Mouse (Mus musculus): ENCODE data around the gene 6330403K07Rik. TPM values are rescaled to one million over a fixed set of nuclear protein-coding genes. Genes with fewer than 3 reads are reported as not detected.

6330403K07Rik gene
- total RNA-seq (2021), result 100 to 1,000 TPM; 169 to 174 TPM
- long read RNA-seq, transcript 6330403K07Rik-201 (2 exons, 1,494 nt), result major isoform, 163 of 172 reads
- long read RNA-seq, partial matches to known transcripts, result 0 of 172 reads
- long read RNA-seq, other reads (novel, unspliced or antisense), result 9 of 172 reads

DNA sequence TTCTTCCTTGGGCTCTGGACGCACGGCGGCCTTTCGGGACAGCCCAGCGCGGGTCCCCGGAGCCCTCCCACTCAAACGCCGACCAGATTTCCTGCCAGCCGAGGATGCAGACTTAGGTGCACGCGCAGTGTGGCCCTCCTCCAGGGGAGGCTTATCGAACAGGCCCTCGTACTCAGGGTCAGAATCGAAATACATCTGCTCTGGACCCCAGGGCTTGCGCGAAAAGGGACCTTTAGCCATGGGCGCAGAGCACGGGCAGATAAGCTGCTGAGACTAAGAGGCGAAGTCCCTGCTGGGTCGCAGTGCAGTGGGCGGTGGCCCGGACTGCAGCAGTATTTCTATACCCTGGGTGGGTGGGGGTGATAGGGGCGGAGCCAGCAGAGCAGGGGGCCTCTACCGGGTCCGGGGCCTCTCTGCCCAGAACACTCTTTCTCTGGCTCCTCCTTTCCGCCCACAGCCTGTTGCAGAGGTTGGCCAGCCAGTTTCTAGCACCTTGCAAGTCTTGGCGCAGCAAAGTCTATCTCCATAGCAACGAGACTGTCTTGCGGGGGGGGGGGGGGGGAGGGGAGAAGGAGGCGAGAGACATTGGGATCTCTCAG is at the start of gene 6330403K07Rik:
6330403K07Rik (minus strand) TSS at position 351 of the 599 bp plus-strand sequence.
- DNase-seq (ENCODE audit: low spot score in 2 of 2), result peak; percentile 61 to 63

DNA sequence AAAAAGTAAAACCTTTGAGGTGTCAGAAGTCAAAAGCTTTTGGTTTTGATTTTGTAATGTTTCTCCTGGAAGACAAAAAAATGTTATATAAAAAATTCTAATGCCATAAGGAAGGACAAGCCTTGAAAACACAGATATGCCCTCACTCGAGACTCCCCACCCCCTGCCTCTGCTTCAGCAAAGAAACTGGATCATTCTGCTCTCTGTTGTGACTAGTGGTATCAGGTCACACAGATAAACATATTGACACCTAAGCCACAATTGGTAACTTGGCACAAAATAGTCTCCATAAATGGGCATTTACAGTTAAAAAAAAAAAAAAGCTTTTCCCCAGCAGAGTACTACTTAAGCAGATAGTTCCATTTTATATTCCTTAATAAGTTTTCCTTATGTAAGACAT is 43.0 kb upstream of the 6330403K07Rik start:
- DNase-seq (ENCODE audit: low spot score in 2 of 2), result no peak

DNA sequence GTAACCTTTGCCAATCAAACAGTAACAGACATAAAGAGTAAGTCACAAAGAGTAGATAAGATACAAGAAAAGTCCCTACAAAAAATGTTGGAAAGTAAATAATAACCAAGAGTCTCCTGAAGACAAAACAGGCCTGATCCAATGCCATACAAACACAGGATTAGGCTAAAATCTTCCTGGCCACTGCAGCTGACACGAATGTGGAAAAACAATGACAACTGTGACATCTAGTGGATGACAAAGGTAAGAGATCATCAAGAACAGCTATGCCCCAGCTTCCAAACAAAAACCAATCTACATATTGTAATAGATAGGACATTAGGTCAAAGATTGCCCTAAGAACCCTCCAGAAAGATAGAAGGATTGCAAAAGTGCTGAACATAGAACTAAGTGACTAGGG is 19.2 kb upstream of the 6330403K07Rik start:
- peak in 1 of 2 experiments; percentile 30 for DNase-seq (ENCODE audit: low spot score in 2 of 2)

DNA sequence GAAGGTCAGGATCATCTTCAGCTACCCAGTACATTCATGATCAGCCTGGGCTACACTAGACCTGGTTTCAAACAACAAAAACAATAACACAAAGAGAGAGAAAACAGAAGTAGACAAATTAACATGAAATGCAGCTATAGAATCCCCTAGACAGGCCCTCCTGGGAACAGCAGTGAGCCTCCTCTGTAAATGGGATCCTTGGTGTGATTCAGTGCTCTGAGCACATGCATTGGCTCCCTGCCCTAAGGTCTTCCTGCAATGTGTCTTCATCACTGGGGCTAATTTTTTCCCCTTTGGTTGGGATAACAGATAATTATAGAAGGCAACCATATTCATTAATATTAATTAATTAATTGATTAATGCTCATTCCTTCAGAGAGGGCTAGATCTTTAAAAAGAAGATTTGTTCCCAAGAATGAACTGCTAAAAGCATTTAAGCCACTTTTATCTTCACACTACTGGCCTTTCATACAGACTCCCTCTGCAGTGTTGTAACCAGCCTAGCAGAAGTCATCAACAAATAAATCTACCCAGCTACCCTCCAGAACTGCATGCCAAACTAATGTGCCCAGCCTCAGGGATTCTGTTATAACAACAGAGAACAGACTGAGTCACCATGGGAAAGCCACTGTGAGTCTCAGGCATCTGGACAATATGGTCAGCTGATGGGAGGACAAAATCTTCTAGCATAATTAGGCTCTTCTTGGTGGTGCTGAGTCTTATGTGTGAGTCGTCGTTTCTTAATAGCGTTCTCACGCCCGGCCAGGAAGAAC is 6.4 kb upstream of the 6330403K07Rik start:
- no peak for DNase-seq (ENCODE audit: low spot score in 2 of 2)

DNA sequence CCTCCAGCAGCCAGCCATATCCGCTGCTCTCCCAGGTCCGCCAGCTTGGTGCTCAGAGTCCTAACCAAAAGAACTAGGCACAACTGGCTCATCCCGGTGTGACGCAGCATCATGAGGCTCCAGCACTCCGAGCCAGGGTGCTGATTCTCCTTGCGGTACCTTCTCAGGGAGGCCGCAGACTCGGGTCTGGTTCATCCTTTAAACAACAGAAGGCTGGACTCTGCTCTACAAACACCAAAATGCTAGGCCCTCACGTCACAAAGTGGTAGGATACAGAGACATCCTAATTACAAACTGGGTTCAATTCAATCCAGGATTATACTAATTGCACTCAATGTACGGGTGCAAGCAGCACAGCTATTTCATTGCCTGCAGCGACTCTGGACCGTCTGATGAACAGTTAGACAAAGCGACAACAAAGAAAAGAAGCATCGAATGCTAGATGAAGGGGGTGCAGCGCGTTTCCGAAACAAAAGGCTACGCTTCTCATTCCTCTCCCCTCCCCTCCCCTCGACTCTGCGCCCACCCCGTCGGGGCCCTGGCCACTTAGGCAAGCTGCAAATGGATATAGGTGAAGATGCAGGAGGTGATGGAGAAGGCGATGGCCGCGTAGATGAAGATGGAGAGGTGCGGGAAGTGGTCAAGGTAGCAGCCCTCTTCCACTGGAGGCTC is 686 bp downstream of the 6330403K07Rik start:
- DNase-seq (ENCODE audit: low spot score in 2 of 2), result peak; percentile 40 to 41

DNA sequence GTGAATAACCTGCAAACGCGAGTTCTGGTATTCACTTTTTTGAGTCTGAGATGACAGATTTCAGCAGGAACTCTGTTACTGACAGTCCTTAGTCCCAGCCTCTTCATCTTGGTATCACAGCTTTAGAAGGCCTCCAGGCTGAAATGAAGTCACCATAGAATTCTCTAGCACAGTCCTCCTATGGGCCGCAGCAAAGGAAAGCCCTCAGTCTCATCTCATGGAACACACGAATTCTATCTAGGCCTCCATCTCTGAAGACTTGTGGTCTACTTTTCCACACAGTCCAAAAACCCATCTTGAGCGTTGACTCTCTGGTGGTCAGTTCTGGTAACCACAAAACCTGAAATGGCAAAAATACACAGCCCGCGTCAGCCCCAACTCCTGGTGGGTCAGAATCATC is 1.2 kb downstream of the 6330403K07Rik start:
- DNase-seq (ENCODE audit: low spot score in 2 of 2), result no peak

DNA sequence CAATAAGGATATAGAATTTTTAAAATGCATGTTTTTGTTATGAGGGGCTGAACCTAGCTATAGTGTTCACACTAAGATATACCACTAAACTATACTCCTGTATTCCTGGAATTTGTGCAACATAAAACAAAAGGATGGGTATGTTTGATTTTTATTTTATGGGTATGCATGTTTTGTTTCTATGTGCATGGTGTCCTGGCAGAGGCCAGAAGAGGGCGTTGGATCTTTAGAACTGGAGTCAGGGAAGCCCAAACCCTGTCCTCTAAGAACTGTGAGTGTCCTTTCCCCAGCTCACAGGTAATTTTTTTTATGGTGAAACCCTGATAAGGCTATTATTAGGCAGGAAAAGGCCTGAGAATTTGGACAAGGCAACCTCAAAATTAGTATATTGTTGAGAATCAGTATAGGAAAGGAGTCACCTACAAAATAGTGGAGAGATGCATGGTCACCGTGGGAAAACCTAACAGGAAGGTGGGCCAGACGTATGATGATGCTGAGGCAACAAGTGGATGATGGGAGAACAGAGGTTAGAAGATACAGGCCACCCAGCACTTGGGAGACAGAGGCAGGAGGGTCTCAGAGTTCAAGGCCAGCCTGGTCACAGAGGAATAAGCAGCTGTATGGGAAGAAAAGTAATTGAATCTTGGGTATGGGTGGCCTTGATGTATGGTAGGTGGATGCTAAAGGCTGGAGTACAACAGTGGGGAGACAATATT is 3.8 kb downstream of the 6330403K07Rik start:
- no peak for DNase-seq (ENCODE audit: low spot score in 2 of 2)

DNA sequence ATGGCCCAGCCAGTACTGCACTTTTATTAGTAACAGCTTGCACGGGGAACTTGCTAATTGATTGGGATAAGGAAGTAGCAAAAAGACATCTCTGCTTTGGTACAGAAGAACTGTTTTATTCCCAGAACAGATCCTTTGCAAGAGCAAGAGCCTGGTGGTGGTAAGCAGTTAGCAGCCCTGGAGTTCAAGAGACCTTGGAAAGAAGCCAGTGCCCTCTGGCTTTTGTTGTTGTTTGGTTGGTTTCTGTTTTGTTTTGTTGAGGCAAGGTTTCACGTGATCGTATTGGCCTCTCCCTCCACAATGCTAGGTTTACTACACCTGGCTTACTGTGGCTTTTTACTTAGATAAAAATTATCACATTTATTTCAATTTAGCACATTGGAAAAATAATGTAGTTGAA is 5.0 kb downstream of the 6330403K07Rik start:
- DNase-seq (ENCODE audit: low spot score in 2 of 2), result no peak

DNA sequence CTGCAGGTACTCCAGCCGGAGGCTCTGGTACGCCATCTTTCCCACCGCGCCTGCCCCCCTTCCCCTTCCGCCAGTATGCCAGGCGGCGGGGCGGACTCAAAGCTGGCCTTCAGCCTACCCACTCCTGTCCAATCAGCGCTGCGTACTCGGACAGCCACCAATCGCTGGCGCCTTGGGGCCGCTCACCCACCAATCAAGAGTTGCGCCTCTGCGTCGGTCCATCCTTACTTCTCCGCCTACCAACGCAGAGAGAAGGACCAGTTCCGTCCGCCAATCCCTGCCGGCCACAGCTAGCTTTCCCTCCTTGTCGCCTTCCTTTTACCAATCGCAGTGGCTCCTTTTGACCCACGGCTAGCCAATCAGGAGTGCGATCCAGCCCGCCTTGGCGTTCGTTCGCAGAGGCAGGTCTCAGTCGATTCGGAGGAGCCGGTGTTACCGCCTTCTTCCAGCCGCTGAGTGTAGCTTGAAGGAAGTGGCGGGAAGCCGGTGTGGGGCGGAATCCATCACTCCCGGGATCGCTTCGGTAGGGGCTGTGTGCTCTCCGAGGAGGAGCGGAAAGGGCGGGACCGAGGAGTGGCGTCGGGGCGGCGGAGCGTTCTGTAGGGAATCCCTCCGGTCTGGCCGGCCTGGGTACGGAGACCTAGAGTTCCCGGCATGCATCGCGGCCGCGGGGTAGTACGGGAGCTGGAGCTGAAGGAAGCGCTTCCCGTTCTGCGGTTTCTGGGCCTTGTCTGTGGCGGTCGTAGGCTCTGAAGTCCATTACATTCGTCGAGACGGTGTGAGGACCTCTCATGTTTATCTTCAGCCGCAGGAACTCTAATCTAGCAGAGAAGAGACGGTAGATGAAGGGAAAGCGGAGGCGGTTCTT is 13.9 kb downstream of the 6330403K07Rik start, which contains the start of the genes Mis12 and Derl2:
Mis12 (plus strand) TSS at position 411 of the 868 bp plus-strand sequence.
Derl2 (minus strand) TSS at position 641 of the 868 bp plus-strand sequence.
- DNase-seq (ENCODE audit: low spot score in 2 of 2), result peak; percentile 97 to 98

DNA sequence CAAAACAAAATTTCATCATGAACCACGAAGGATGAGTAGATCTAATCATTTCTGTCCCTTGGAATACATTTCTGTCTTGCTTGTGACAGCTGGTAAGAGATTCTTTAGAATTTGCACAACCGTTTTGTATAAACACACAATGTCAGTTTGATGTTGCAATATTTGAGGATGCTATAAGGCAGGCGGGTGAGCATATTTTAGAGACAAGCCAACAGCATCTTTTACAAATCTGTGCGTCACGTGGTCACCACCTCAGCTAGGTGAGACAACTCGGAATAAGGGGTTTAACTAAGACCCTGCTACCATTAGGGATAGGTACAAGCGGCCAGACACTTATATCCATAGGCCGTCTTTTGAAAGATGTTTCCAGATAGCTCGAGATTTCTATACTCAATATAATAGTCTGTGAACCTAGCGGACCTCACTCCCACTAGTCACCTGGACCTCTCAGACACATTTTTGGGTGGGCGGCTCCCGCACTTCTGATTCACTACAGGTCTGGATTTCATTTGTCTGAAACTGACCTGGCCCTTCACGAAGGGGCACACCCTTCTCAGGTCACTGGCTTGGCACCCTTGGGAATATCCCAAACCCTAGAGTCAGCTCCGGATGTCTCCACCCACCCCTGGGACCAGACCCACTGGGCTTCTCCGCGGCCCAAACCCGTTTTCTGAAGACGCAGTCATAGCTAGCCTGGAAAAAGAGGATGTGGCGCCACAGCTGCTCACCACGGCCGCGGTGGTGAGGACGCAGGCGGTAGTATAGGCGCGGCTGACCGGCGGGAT is 14.7 kb downstream of the 6330403K07Rik start:
- no peak for DNase-seq (ENCODE audit: low spot score in 2 of 2)

DNA sequence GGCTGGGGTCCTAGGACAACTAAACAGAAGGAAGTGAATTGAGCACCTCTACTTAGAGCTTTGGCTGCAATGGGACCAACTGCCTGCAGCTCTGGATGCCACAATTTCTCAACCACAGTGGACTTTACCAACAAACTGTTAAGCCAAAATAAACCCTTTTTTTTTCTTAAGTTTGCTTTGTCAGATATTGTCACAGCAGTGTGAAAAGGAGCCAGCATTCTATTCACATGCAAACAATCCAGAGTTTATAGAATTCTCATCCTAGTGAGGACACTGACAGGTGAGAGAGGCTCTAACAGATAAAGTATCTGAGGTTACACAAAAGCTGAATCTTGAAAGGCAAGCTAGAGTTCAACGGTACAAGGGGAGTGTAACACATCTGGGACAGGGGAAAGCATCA is 16.3 kb downstream of the 6330403K07Rik start:
- no peak for DNase-seq (ENCODE audit: low spot score in 2 of 2)

DNA sequence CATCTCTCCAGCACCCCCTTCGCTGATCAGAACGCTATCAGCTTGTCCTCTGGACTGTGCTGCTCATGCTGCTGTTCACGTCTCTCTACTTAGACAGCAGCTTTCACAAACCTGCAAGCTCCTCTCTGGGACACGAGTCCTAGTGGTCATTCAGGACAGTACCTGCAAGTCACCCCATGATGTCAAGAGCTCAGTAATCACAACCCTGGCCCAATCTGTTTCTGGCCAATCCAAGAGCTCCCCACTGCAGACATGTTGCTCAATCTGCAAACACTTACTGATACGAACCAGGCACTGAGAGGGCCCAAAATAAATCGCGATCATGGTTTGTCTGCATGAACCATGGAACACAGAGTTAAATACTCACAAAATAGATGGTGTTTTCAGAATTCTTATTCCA is 20.6 kb downstream of the 6330403K07Rik start:
- DNase-seq (ENCODE audit: low spot score in 2 of 2), result no peak

DNA sequence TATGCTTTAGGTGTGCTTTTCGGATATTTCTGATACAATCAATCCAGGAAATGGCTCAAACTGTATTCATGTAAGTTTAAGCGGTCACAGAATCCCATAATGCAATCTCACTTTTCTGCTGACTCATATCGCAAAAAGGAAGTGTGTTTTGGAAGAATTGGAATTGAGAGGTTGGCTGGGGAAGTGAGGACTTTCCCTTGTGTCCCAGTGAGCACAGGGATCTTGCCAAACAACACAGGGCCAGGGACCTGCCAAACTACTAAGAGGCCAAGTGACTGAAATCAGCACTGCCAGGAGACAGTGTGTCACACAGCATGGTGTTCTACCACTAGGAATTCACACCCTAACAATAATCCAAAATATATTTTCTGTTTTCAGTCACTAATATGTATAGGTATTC is 25.0 kb downstream of the 6330403K07Rik start:
- DNase-seq (ENCODE audit: low spot score in 2 of 2), result no peak

DNA sequence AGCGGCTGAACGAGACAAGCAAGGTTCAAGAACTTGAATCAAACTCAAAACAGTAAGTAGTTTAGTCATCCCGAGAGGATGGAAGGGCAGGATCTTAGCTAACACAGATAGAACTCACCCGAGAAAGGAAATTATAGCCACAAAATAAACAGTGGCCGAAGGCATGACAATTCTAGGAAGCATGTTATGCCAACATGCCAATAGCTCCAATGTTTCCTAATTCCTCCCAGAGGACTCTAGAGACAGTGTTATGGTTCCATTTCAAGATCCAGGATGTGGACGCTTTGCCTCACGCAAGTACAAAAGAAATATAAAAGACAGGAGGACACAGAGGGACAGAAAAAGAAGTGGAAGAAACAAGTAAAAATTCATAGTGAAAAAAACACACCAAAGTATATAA is 25.5 kb downstream of the 6330403K07Rik start:
- DNase-seq (ENCODE audit: low spot score in 2 of 2), result no peak

DNA sequence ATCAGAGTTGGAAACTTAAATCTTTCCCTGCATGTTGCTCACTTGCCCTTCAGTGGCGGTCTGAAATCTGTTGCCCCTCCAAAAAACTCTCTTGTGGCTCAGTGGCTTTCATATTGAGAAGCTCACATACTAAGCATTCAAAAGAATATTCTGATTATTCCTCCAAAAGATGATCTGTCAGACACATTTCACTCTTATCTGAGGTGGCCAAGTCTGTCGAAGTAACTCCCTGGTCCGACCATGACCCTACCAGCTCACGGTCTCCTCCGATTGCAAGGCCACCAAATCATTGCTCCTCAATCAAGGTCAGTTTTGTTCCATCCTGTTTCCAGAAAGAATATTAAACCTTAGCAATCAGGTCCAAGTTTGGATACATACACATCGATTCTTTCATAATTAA is 26.3 kb downstream of the 6330403K07Rik start:
- DNase-seq (ENCODE audit: low spot score in 2 of 2), result no peak

DNA sequence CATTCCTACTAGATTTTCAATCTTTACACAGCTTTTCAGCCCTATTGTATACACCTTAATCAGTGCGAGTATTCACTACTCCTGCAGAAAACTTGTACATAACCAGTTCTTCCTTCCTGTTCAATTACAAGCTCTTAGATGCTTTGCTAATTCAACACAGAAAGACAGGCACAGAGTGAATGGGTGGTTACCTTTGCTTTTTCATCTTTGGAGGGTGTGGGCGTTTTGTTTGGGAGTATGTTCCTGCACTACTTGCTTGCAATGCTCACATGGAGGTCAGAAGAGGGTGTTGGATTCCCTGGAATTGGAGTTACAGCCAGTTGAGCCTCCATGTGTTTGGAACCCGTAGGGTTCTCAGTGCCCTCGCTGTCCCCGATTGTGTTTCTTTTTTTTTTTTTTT is 28.3 kb downstream of the 6330403K07Rik start:
- no peak for DNase-seq (ENCODE audit: low spot score in 2 of 2)

DNA sequence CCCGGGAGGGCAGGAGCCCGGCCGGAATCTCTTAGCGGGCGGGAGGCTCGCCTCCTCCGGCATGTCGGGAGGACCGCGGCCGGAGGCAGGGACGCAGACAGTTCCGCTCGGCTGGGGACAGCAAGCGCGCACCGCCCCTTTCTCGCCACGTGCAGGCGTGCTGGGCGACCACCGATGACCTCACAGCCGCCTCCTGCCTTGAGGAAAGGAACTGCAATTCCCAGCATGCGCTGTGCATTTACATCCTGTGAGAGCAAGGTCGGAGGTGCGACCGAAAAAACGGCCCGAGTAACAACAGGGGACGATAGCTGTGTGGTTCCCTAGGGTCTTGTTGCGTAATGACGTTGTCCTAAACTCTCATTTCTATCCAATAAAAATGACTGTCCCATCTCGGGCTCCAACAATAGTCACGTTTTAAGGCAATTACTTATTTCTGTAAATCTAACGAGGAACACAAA is 29.0 kb downstream of the 6330403K07Rik start, which contains the start of gene Dhx33:
Dhx33 (minus strand) TSS at position 122 of the 458 bp plus-strand sequence.
- DNase-seq (ENCODE audit: low spot score in 2 of 2), result peak; percentile 96 to 97

DNA sequence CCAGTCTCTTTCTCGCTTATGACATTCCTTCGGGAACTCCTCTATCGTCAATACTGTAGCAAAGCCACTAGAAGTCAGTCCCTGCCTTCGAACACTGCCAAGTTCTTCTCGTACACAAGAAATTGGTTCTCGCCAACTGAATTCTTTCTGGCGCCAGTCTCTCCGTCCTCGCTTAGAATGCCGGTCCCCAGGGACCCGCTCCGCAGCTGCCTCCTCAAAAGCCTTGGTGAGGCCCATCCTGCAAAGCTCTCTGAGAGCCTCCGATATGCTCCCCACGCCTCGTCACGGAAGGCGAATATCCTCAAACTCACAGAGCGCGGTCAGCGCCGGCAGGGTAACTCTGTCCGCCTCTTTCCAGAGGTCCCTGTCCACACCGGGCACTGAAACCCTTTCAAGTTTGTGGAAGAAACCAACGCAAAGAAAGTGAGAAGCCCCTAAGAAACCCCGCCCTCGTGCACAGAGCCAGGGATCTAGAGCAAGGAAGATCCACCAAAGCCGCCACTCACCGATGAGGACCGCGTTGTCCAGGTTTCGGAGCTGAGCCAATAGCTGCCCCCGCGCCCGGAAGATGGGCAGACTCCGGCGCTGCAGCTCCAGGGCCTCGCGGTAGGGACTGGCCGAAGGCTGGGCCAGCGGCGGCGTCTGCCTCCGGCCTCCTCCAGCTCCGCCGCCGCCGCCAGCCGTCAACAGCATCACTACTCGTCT is 29.6 kb downstream of the 6330403K07Rik start:
- DNase-seq (ENCODE audit: low spot score in 2 of 2), result peak in 1 of 2 experiments; percentile 13

Measured in layer of hippocampus, postnatal 10 days (tissue).